Mouse (Mus musculus) midbrain, embryonic 10.5 days (tissue): ENCODE results near the gene Ddost. TPM values are rescaled to one million over a fixed set of nuclear protein-coding genes. Genes with fewer than 3 reads are reported as not detected.

Experiments used
- DNase-seq: peaks from one replicate; pipeline ENCODE4 v3.0.0-alpha.2; 2017; ENCODE audit warnings: low spot score
- H3K27ac ChIP-seq: fragments of 300-500 bp; sonication (generic); replicated peaks from 2 replicates; pipeline ENCODE4 v1.5.1; 2016; ENCODE audit warnings: mild to moderate bottlenecking
- H3K27me3 ChIP-seq: fragments of 300-500 bp; sonication (generic); 2 replicates; pipeline ENCODE4 v1.6.1; 2016; ENCODE audit warnings: low read depth, mild to moderate bottlenecking; ENCODE audit not compliant: poor library complexity, severe bottlenecking
- H3K36me3 ChIP-seq: fragments of 300-500 bp; sonication (generic); 2 replicates; pipeline ENCODE4 v1.6.1; 2016; ENCODE audit warnings: mild to moderate bottlenecking, moderate library complexity
- H3K4me1 ChIP-seq: fragments of 300-500 bp; sonication (generic); 2 replicates; pipeline ENCODE4 v1.6.1; 2016
- H3K4me3 ChIP-seq: fragments of 300-500 bp; sonication (generic); 2 replicates; pipeline ENCODE4 v1.5.1; 2016; ENCODE audit warnings: mild to moderate bottlenecking, moderate library complexity
- H3K9me3 ChIP-seq: fragments of 300-500 bp; sonication (generic); replicated peaks from 2 replicates; pipeline ENCODE4 v1.6.1; 2016; ENCODE audit warnings: mild to moderate bottlenecking
- WGBS: fragments of 180-500 bp; shearing (Covaris S2); methylation state at CpG from one replicate; pipeline ENCODE4 v1.1.7; 2016; 5-methylcytosine and 5-hydroxymethylcytosine counted together
- polyA plus RNA-seq: library from polyadenylated mRNA; unstranded; fragments of >200 nt; fragmentation: Nextera tagmentation; extraction: Ambion mirVana; gene quantifications from 2 replicates; pipeline ENCODE4 v1.2.1, GENCODE M21; 2016

The Ddost gene
- 281 and 282 TPM in 2 replicates for polyA plus RNA-seq

DNA sequence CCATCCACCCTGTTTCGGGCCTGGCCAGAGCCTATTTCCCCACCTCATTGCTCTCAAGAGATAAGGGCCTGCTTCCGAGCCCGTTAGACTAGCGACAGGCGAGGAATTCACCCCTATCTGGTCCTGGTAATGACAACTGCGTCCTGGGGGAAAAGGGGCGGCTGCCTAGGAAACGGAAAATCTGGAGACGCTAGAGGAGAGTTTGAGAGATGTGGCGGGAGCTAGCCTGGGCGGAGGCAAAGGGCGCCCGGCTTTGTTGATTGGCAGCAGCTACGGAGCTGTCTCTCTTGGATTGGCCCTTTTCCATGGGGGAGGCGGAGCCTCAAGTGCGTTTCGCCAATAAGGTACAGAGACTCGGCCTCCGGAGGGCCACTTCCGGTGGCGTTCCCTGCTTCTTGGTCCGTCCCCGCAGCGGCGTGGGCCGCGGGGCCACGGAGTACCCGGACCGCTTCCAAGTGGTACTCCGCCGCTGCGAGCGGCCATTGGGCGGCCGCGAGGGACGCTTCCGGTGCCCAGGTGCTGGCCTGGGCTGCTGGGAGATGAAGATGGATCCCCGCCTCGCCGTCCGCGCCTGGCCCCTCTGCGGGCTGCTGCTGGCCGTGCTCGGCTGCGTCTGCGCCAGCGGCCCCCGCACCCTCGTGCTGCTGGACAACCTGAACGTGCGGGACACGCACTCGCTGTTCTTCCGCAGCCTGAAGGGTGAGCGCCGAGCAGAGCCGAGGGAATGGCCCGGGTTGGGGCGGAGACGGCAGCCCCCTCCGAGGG is at the start of gene Ddost:
Gene Ddost (plus strand): TSS at position 391 of the 765 bp plus-strand sequence.
- Histone ChIP-seq H3K27ac (peak within 1 kb of the TSS; percentile 94), H3K9me3 (no peaks in the 10 kb centered on the region), H3K4me3 (peak within 1 kb of the TSS; percentile 99), H3K27me3 (no peaks in the 10 kb centered on the region), H3K36me3 (peaks cover 32% of the 10 kb centered on the region), H3K4me1 (peaks cover 32% of the 10 kb centered on the region)
- DNase-seq: peak; percentile 98
- WGBS: under 1% methylated on average over 64 of the region's 64 CpGs

GRCm38 (mm10) chr4:138257116-138257687 is 47.3 kb upstream of the Ddost start:
- no peaks in the 10 kb centered on the region for H3K9me3 ChIP-seq
- no peak for DNase-seq
- H3K4me1 ChIP-seq: peaks cover 32% of the 10 kb centered on the region
- no peaks in the 10 kb centered on the region for H3K36me3 ChIP-seq
- H3K27me3 ChIP-seq: peaks cover 86% of the 10 kb centered on the region
- H3K4me3 ChIP-seq: no peak overlapping the region
- 87% methylated on average over 22 of the region's 22 CpGs for WGBS
- H3K27ac ChIP-seq: no peak overlapping the region

- no peak for DNase-seq
- 87% methylated on average over 7 of the region's 7 CpGs for WGBS
- peaks cover 33% of the 10 kb centered on the region for H3K4me1 ChIP-seq
- H3K27ac ChIP-seq: no peak overlapping the region
- no peaks in the 10 kb centered on the region for H3K36me3 ChIP-seq
- no peak overlapping the region for H3K4me3 ChIP-seq
- peaks cover 83% of the 10 kb centered on the region for H3K27me3 ChIP-seq
- no peaks in the 10 kb centered on the region for H3K9me3 ChIP-seq
These were observed 45.9 kb upstream of the Ddost start for GRCm38 (mm10) chr4:138258663-138259062.

- no peak for DNase-seq
- Histone ChIP-seq H3K36me3 (no peaks in the 10 kb centered on the region), H3K4me1 (peaks cover 33% of the 10 kb centered on the region), H3K9me3 (no peaks in the 10 kb centered on the region), H3K27ac (no peak overlapping the region), H3K27me3 (peaks cover 83% of the 10 kb centered on the region), H3K4me3 (no peak overlapping the region)
- WGBS: 87% methylated on average over 5 of the region's 5 CpGs
These were observed 45.0 kb upstream of the Ddost start for GRCm38 (mm10) chr4:138259482-138259881.

DNA sequence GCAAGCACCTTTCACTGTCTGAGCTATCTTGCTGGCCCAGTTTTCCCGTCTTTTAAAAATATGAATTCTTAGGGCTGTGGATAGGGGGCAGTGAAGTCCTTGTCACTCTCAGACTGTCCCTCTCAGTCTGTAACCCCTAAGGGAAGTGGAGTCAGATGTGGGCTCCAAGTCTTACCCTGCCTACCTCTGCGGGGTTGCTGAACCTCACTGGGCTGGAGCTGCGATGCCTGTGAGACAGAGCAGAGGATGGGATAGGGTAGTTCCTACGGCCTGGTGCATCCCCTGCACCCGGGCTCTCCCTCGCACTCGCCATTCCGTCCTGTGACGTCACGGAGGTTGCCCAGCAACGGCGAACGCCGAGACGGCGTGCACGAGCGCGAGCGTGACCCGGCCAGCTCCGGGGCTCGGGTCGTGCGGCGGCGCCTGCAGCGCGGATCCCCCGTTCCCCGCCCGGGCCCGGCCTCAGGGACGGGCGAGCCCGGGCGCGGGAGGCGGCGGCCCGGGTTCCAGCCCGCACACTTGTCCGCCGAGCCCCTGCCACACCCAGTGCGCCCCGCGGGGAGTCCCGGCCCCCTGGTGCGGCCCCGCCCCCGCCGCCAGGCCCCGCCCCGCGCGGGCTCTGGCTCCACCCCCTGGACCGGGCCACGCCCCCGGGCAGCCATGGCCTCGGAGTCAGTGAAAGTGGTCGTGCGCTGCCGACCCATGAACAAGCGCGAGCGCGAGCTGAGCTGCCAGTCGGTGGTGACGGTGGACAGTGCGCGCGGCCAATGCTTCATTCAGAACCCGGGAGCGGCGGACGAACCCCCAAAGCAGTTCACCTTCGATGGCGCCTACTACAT is 42.5 kb upstream of the Ddost start:
- H3K27me3 ChIP-seq: peaks cover 67% of the 10 kb centered on the region
- peak overlapping the region; percentile 70 for H3K27ac ChIP-seq
- H3K4me1 ChIP-seq: peaks cover 28% of the 10 kb centered on the region
- H3K36me3 ChIP-seq: no peaks in the 10 kb centered on the region
- under 1% methylated on average over 78 of the region's 78 CpGs for WGBS
- peak; percentile 93 for DNase-seq
- no peaks in the 10 kb centered on the region for H3K9me3 ChIP-seq
- peak overlapping the region; percentile 78 for H3K4me3 ChIP-seq

- Histone ChIP-seq H3K27me3 (peaks cover 25% of the 10 kb centered on the region), H3K27ac (no peak overlapping the region), H3K9me3 (no peaks in the 10 kb centered on the region; the same call in 1 of the 2 replicates), H3K4me3 (no peak overlapping the region), H3K4me1 (peaks cover 6% of the 10 kb centered on the region), H3K36me3 (no peaks in the 10 kb centered on the region)
- DNase-seq: no peak
- WGBS: 91% methylated on average over 10 of the region's 10 CpGs
These were observed 36.7 kb upstream of the Ddost start for GRCm38 (mm10) chr4:138267869-138268268.

DNA sequence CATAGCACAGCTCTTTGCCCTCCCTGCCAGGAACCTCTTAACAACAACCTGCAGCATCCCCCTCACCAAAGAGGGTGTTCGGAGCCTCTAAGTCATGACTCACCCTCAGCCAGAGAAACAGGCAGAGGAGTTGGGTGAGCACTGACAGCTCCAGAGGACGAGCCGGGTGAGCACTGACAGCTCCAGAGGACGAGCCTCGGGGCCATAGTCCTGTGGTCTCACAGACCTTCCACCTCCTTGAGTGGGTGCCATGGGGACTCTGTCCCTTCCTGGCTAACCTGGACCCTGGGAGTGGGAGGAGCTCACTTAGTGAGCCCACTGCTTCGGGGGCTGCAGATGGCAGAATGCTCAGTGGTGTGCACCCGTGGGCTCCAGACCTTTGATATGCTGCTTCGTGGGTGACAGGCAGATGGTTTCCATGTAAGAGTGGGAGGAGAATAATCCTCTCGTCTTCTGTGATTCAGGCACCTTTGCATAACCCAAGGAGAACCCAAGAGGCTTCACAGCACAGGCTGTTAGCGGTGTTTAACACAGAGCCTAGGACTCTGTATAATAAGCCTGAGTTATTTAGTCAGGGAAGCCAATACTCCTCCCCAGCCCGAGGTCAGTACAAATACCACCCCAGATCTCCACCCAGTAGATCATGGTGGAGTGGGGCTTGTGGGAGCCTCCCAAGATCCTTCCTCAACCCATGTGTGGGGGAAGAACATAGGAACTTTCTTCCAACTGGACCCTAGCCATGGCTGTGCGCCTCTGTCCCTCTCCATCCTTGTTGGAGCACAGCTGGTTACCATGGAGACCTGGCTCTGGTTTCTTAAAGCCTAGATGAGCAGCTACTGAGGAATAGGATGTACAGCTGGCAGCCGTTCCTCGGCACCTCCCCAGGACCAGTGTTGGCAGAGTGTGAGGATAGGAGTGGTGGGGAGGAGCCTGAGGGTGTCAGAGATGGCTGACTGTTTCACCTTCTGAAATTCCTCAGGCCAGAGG is 32.2 kb upstream of the Ddost start:
- Histone ChIP-seq H3K9me3 (no peaks in the 10 kb centered on the region; the same call in 1 of the 2 replicates), H3K36me3 (no peaks in the 10 kb centered on the region), H3K27me3 (no peaks in the 10 kb centered on the region), H3K4me3 (no peak overlapping the region), H3K27ac (no peak overlapping the region), H3K4me1 (peaks cover 4% of the 10 kb centered on the region; the same call in 1 of the 2 replicates)
- 78% methylated on average over 14 of the region's 14 CpGs for WGBS
- DNase-seq: no peak

GRCm38 (mm10) chr4:138278346-138278745 is 26.2 kb upstream of the Ddost start:
- Histone ChIP-seq H3K4me3 (no peak overlapping the region), H3K36me3 (no peaks in the 10 kb centered on the region), H3K27me3 (no peaks in the 10 kb centered on the region), H3K4me1 (no peaks in the 10 kb centered on the region), H3K27ac (no peak overlapping the region), H3K9me3 (no peaks in the 10 kb centered on the region)
- no peak for DNase-seq
- WGBS: 84% methylated on average over 7 of the region's 7 CpGs

GRCm38 (mm10) chr4:138282834-138283233 is 21.7 kb upstream of the Ddost start:
- H3K9me3 ChIP-seq: no peaks in the 10 kb centered on the region; the same call in 1 of the 2 replicates
- no peaks in the 10 kb centered on the region for H3K36me3 ChIP-seq
- H3K4me3 ChIP-seq: no peak overlapping the region
- H3K27me3 ChIP-seq: no peaks in the 10 kb centered on the region
- no peaks in the 10 kb centered on the region for H3K4me1 ChIP-seq
- 22% methylated on average over 4 of the region's 4 CpGs for WGBS
- peak; percentile 67 for DNase-seq
- H3K27ac ChIP-seq: no peak overlapping the region

DNA sequence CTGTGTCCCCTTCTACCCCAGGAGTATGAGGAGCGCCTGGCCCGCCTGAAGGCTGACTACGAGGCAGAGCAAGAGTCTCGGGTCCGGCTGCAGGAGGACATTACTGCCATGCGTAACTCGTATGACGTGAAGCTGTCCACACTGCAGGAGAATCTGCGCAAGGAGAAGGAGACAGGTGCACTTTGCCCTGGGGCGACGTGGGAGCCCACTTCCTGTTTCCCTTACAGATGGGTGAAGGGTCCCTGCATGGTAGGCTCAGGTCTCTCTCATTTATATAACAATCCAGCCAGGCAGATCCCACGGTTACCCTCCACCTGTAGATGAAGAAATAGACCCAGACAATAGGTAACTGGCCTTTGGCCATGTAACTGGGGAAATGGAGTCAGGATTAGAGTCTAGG is 18.1 kb upstream of the Ddost start:
- DNase-seq: no peak
- no peaks in the 10 kb centered on the region for H3K36me3 ChIP-seq
- WGBS: 91% methylated on average over 12 of the region's 12 CpGs
- H3K4me1 ChIP-seq: no peaks in the 10 kb centered on the region
- H3K27ac ChIP-seq: no peak overlapping the region
- H3K4me3 ChIP-seq: no peak overlapping the region
- no peaks in the 10 kb centered on the region for H3K27me3 ChIP-seq
- no peaks in the 10 kb centered on the region; the same call in 1 of the 2 replicates for H3K9me3 ChIP-seq

- Histone ChIP-seq H3K4me3 (no peak overlapping the region), H3K27me3 (no peaks in the 10 kb centered on the region), H3K36me3 (no peaks in the 10 kb centered on the region), H3K9me3 (no peaks in the 10 kb centered on the region; the same call in 1 of the 2 replicates), H3K27ac (no peak overlapping the region), H3K4me1 (0 out of 2 replicates have a peak, but pooled peaks cover under 1% of the 10 kb centered on the region)
- DNase-seq: no peak
- WGBS: 90% methylated on average over 7 of the region's 7 CpGs
These were observed 15.8 kb upstream of the Ddost start for GRCm38 (mm10) chr4:138288691-138289090.

DNA sequence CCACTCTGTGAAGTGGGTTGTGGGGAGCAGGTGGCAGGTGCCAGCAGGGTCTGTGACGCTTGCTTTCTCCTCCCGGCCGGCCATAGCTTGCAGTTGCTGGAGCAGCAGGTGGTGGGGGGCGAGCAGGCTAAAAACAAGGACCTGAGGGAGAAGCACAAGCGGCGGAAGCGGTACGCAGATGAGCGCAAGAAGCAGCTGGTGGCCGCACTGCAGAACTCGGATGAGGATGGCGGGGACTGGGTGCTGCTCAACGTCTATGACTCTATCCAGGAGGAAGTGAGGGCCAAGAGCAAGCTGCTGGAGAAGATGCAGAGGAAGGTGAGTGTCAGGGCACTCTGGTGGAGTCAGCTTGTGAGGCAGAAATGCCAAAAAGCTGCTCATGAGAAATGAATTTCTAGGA is 12.5 kb upstream of the Ddost start:
- no peaks in the 10 kb centered on the region for H3K9me3 ChIP-seq
- H3K36me3 ChIP-seq: no peaks in the 10 kb centered on the region
- no peak overlapping the region for H3K27ac ChIP-seq
- DNase-seq: no peak
- 0 out of 2 replicates have a peak, but pooled peaks cover 3% of the 10 kb centered on the region for H3K4me1 ChIP-seq
- WGBS: 93% methylated on average over 13 of the region's 13 CpGs
- H3K27me3 ChIP-seq: no peaks in the 10 kb centered on the region
- no peak overlapping the region for H3K4me3 ChIP-seq
